Mouse (Mus musculus): ENCODE data around the gene 7420426K07Rik. TPM values are rescaled to one million over a fixed set of nuclear protein-coding genes. Genes with fewer than 3 reads are reported as not detected.
A peak's percentile ranks its signal among the peaks of the same experiment; 100 is the strongest.

The 7420426K07Rik gene
- polyA plus RNA-seq, 1 experiment from 2014 or later, result not detected

- no peak overlapping the region for H3K9ac ChIP-seq
- H3K9me3 ChIP-seq, result no peaks in the 10 kb centered on the region
- H3K4me1 ChIP-seq (replicated peaks), result peaks cover 36% of the 10 kb centered on the region
- H3K27ac ChIP-seq (replicated peaks), result no peak overlapping the region
- peak overlapping the region; percentile 41 for H3K4me2 ChIP-seq
- no peaks in the 10 kb centered on the region for H3K36me3 ChIP-seq
- H3K4me3 ChIP-seq, result peak overlapping the region; percentile 23
- WGBS, result under 1% methylated on average over 40 of the region's 40 CpGs
- H3K27me3 ChIP-seq, result peaks cover 94% of the 10 kb centered on the region
- no peak for ATAC-seq (ENCODE audit: low read depth)
Measured at GRCm38 (mm10) chr9:98952171-98953050, 49.5 kb downstream of the 7420426K07Rik start.

GRCm38 (mm10) chr9:98953291-98953690, 50.4 kb downstream of the 7420426K07Rik start:
- WGBS, result 4% methylated on average over 3 of the region's 4 CpGs
- peaks cover 98% of the 10 kb centered on the region for H3K27me3 ChIP-seq
- H3K9me3 ChIP-seq, result no peaks in the 10 kb centered on the region
- no peak for ATAC-seq (ENCODE audit: low read depth)
- no peak overlapping the region for H3K4me2 ChIP-seq
- H3K9ac ChIP-seq, result no peak overlapping the region
- H3K27ac ChIP-seq (replicated peaks), result no peak overlapping the region
- peaks cover 36% of the 10 kb centered on the region for H3K4me1 ChIP-seq (replicated peaks)
- no peak overlapping the region for H3K4me3 ChIP-seq
- no peaks in the 10 kb centered on the region for H3K36me3 ChIP-seq

GRCm38 (mm10) chr9:98953830-98954229, 50.9 kb downstream of the 7420426K07Rik start:
- no peak overlapping the region for H3K27ac ChIP-seq (replicated peaks)
- 4% methylated on average over 9 of the region's 9 CpGs for WGBS
- no peak overlapping the region for H3K9ac ChIP-seq
- no peaks in the 10 kb centered on the region for H3K9me3 ChIP-seq
- peaks cover 36% of the 10 kb centered on the region for H3K4me1 ChIP-seq (replicated peaks)
- ATAC-seq (ENCODE audit: low read depth), result no peak
- H3K4me2 ChIP-seq, result peak overlapping the region; percentile 56
- H3K36me3 ChIP-seq, result no peaks in the 10 kb centered on the region
- H3K4me3 ChIP-seq, result no peak overlapping the region
- peaks cover 99% of the 10 kb centered on the region for H3K27me3 ChIP-seq

Other genes starting within 250 kb of the 7420426K07Rik start
- not detected in 2 replicates for gene Prr23a1, start 60.6 kb upstream of the 7420426K07Rik start, polyA plus RNA-seq (2015; fragmentation: Nextera tagmentation; extraction: Ambion mirVana)
- not detected in 2 replicates for gene Prr23a2, start 46.6 kb upstream of the 7420426K07Rik start, polyA plus RNA-seq (2015; fragmentation: Nextera tagmentation; extraction: Ambion mirVana)
- not detected in 2 replicates for gene Prr23a3, start 38.4 kb upstream of the 7420426K07Rik start, polyA plus RNA-seq (2015; fragmentation: Nextera tagmentation; extraction: Ambion mirVana)
- gene Foxl2, start 52.2 kb downstream of the 7420426K07Rik start, polyA plus RNA-seq (2015; fragmentation: Nextera tagmentation; extraction: Ambion mirVana), result 0.63 and 0.68 TPM in 2 replicates
- 106 and 127 TPM in 2 replicates for gene Faim, start 83.3 kb downstream of the 7420426K07Rik start, polyA plus RNA-seq (2015; fragmentation: Nextera tagmentation; extraction: Ambion mirVana)
- 0.13 TPM in 1 of 2 replicates, not detected in the other for gene Gm1123, start 132.6 kb downstream of the 7420426K07Rik start, polyA plus RNA-seq (2015; fragmentation: Nextera tagmentation; extraction: Ambion mirVana)
- 2.1 and 3.5 TPM in 2 replicates for gene Pik3cb, start 237.5 kb downstream of the 7420426K07Rik start, polyA plus RNA-seq (2015; fragmentation: Nextera tagmentation; extraction: Ambion mirVana)